Mouse (Mus musculus) embryonic facial prominence, embryonic 13.5 days (tissue): ENCODE data around the gene Klrg2. TPM values are rescaled to one million over a fixed set of nuclear protein-coding genes. Genes with fewer than 3 reads are reported as not detected.
A peak's percentile ranks its signal among the peaks of the same experiment; 100 is the strongest.

Source experiments
- ATAC-seq: fragments of 200-750 bp; cut with Nextera tagmentation; 2 replicates; pipeline ENCODE4 v1.8.0; 2017; ENCODE audit warnings: low read depth; ENCODE audit not compliant: insufficient number of reproducible peaks, insufficient read depth, low FRiP score, low TSS enrichment
- H3K27ac ChIP-seq: fragments of 300-500 bp; sonication (generic); 2 replicates; pipeline ENCODE4 v1.5.1; 2015; ENCODE audit warnings: moderate library complexity, mild to moderate bottlenecking, inconsistent platforms
- H3K27me3 ChIP-seq: fragments of 300-500 bp; sonication (generic); 2 replicates; pipeline ENCODE4 v1.6.1; 2015; ENCODE audit warnings: mild to moderate bottlenecking, inconsistent platforms
- H3K36me3 ChIP-seq: fragments of 300-500 bp; sonication (generic); 2 replicates; pipeline ENCODE4 v1.6.1; 2015; ENCODE audit warnings: mild to moderate bottlenecking, inconsistent platforms
- H3K4me1 ChIP-seq: fragments of 300-500 bp; sonication (generic); 2 replicates; pipeline ENCODE4 v1.6.1; 2015; ENCODE audit warnings: inconsistent platforms
- H3K4me2 ChIP-seq: fragments of 300-500 bp; sonication (generic); 2 replicates; pipeline ENCODE4 v1.6.1; 2015; ENCODE audit warnings: moderate library complexity, mild to moderate bottlenecking, inconsistent platforms
- H3K4me3 ChIP-seq: fragments of 300-500 bp; sonication (generic); 2 replicates; pipeline ENCODE4 v1.5.1; 2015; ENCODE audit warnings: mild to moderate bottlenecking, inconsistent platforms
- H3K9ac ChIP-seq: fragments of 300-500 bp; sonication (generic); 2 replicates; pipeline ENCODE4 v1.6.1; 2015; ENCODE audit warnings: mild to moderate bottlenecking, inconsistent platforms
- H3K9me3 ChIP-seq: fragments of 300-500 bp; sonication (generic); 2 replicates; pipeline ENCODE4 v1.6.1; 2016; ENCODE audit warnings: inconsistent platforms
- WGBS: fragments of 180-500 bp; shearing (Covaris S2); methylation state at CpG from one replicate; pipeline ENCODE4 v1.1.7; 2015; ENCODE audit warnings: mixed read lengths; 5-methylcytosine and 5-hydroxymethylcytosine counted together
- polyA plus RNA-seq: library from polyadenylated mRNA; unstranded; fragments of >200 nt; fragmentation: Nextera tagmentation; extraction: Ambion mirVana; gene quantifications from 2 replicates; pipeline ENCODE4 v1.2.1, GENCODE M21; 2015

Gene Klrg2
- polyA plus RNA-seq, 1 experiment from 2014 or later = 1.3 TPM

DNA sequence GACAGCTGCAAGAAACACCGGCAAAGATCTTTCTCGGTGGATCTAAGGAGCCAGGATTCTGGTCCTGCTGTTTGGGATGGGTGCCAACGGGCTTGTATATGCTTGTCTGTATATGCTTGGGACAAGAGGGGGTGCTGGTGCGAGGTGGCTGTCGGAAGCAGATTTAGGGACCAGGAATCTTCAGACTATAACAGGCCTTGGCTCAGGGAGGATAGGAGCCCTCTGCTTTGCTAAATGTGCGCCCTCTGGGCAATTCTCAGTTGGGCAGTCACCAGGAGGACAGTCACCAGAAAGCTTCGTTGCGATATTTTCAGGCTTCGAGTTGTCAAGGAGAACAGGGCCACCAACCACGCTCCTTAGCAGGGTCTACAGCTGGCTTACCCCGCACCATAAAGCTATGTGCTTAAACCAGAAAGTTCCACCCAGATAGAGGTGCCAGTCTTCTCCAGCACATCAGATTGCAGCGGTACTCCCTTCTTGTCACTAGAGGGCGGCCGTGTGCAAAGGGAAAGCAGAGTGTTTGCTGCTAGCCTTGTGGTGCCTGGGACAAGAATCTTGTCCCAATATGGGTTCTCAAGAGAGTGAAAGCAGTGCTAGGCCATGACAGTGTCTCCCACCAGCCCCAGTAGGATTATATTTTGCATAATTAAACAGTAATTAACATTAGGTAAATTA, 13.4 kb upstream of the Klrg2 start:
- H3K27ac ChIP-seq = no peak overlapping the region
- 38% methylated on average over 14 of the region's 14 CpGs for WGBS
- ATAC-seq = no peak

DNA sequence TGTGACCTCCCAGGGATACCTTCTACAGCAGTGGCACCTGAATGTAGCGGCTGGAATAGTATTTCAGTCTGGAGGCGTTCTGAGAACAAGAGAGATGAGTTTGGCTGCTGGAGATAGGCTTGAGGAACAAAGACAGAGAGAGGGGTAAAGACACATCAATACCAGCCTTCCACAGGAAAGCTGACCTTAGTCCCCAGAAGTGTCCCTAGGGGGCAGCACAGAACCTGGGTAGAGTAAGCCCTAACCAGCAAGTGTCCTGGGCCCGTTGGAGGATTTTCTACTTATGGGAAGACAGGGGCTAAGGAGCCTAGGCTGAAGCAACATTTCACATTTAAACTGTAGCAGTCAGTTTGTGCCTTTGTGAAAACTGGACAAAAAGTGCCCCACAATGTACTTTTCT, 12.5 kb upstream of the Klrg2 start:
- Histone ChIP-seq H3K9me3 (no peaks in the 10 kb centered on the region), H3K36me3 (no peaks in the 10 kb centered on the region), H3K4me2 (no peak overlapping the region), H3K9ac (no peak overlapping the region), H3K27me3 (peaks cover 3% of the 10 kb centered on the region; the same call in 1 of the 2 replicates), H3K27ac (no peak overlapping the region), H3K4me1 (no peaks in the 10 kb centered on the region), H3K4me3 (no peak overlapping the region)
- ATAC-seq = no peak
- WGBS = 66% methylated on average over 3 of the region's 3 CpGs

More for the DNA sequence above, 13.4 kb upstream of the Klrg2 start:
- Histone ChIP-seq H3K4me1 (no peaks in the 10 kb centered on the region), H3K27me3 (no peaks in the 10 kb centered on the region), H3K4me2 (no peak overlapping the region), H3K36me3 (no peaks in the 10 kb centered on the region), H3K9me3 (no peaks in the 10 kb centered on the region), H3K4me3 (no peak overlapping the region), H3K9ac (no peak overlapping the region)

DNA sequence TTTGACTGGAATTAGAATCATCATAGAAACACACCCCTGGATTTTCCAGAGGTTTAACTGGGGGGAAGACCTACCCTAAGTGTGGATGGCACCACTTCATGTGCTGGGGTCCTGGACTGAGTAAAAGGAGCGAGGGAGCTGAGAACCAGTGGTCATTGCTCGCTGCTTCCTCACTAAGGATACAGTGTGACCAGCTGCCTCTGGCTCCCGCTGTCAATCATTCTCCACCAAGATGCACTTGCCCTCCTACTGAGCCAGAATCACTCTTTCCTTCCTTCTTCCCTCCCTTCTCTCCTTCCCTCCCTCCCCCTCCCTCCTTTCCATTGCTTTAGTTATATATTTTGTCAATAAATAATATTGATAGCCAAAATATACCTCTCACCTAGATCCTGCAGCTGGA, 6.0 kb upstream of the Klrg2 start:
- Histone ChIP-seq H3K9me3 (no peaks in the 10 kb centered on the region), H3K4me1 (0 out of 2 replicates have a peak, but pooled peaks cover 8% of the 10 kb centered on the region), H3K4me2 (no peak overlapping the region), H3K36me3 (no peaks in the 10 kb centered on the region), H3K4me3 (no peak overlapping the region), H3K27ac (no peak overlapping the region), H3K27me3 (peaks cover 50% of the 10 kb centered on the region), H3K9ac (no peak overlapping the region)
- 74% methylated on average over 3 of the region's 3 CpGs for WGBS
- ATAC-seq = no peak

DNA sequence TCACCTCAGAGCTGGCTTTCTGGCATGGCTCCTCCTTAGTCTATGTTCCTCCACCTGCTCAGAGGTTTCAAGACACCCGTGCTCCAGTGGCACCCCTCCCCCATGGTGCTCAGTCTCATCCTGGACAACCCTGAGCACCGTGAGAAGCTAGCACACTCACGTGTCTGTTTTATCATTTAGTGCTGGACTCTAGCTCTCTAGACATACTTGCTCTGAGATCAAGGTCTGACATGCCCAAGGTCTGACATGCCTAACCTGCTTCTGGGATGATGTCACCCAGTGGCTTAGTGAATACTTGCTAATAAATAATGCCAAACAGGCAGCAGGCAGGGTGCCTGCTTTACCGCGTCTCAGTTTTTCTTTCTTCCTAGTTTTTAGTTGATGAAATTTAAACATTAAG, 5.6 kb upstream of the Klrg2 start:
- Histone ChIP-seq H3K36me3 (no peaks in the 10 kb centered on the region), H3K4me3 (no peak overlapping the region), H3K27me3 (peaks cover 54% of the 10 kb centered on the region), H3K4me2 (no peak overlapping the region), H3K27ac (no peak overlapping the region), H3K9me3 (no peaks in the 10 kb centered on the region), H3K4me1 (0 out of 2 replicates have a peak, but pooled peaks cover 8% of the 10 kb centered on the region), H3K9ac (no peak overlapping the region)
- WGBS = 68% methylated on average over 5 of the region's 5 CpGs
- ATAC-seq = no peak

DNA sequence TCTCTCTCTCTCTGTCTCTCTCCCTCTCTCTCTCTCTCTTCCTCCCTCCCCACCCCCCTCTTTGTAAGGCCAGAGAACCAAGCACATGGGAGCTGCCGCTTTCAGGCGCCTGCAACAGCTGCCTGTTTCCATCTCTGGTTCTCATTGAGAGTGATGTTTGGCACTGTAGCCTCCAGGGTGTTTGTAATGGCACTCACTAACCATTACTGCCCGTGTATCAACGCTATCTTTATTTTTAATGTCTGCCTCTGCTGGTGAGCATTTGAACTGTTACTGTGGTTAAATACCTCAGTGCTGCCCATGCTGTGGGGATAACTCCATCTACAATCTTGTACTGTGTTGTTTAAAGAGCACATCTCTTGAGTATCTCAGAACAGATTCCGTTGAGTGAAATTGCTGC, 4.6 kb upstream of the Klrg2 start:
- Histone ChIP-seq H3K27ac (no peak overlapping the region), H3K9me3 (no peaks in the 10 kb centered on the region), H3K36me3 (no peaks in the 10 kb centered on the region), H3K27me3 (peaks cover 64% of the 10 kb centered on the region), H3K9ac (no peak overlapping the region), H3K4me2 (no peak overlapping the region), H3K4me1 (peaks cover 17% of the 10 kb centered on the region), H3K4me3 (no peak overlapping the region)
- no peak for ATAC-seq
- 31% methylated on average over 5 of the region's 5 CpGs for WGBS

DNA sequence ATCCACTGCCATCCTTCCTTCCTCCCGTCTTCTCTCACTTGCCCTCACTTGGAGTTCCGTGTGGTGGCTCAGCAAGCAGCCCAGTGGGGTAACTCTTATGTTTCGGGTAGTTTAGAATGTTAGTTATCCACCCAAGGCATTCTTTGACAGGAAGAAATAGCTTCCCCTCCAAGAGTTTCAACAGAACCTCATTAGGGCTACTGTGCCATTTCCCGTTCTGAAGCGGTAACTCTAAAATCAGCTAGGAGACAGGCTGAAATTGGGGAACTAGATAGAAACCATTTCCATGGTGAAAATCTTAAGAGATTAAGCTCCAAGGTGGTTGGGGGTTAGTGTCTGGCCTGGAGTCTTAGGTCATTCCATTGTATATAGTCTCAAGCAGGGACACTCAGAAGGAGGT, 4.2 kb upstream of the Klrg2 start:
- no peak for ATAC-seq
- Histone ChIP-seq H3K4me2 (no peak overlapping the region), H3K4me3 (no peak overlapping the region), H3K9me3 (no peaks in the 10 kb centered on the region), H3K36me3 (no peaks in the 10 kb centered on the region), H3K27ac (no peak overlapping the region), H3K27me3 (peaks cover 68% of the 10 kb centered on the region), H3K4me1 (peaks cover 21% of the 10 kb centered on the region), H3K9ac (no peak overlapping the region)
- whole genome bisulfite sequencing = 66% methylated on average over 5 of the region's 5 CpGs

DNA sequence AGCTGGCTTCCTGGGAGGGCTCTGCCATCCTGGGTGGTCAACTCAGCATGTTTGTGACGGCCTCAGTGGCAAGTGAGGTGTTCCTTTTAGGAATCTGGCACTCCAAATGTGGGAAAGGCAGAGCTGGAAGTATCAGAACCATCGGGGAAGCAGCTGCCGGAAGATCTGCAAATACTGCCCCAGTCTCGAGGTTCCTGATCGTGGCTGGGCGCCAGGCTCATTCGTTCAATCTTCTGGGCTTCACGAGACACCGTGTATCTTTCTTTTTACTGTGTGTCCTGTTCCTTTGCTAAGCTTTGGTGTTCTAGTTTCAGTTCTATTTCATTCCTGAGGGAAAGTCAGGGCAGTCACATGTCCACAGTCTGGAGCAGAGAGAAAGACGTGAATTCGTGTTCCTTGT, 3.4 kb upstream of the Klrg2 start:
- Histone ChIP-seq H3K27ac (no peak overlapping the region), H3K4me3 (no peak overlapping the region), H3K9me3 (no peaks in the 10 kb centered on the region), H3K4me2 (no peak overlapping the region), H3K9ac (no peak overlapping the region), H3K36me3 (no peaks in the 10 kb centered on the region), H3K4me1 (peaks cover 29% of the 10 kb centered on the region), H3K27me3 (peaks cover 76% of the 10 kb centered on the region)
- WGBS = 67% methylated on average over 11 of the region's 11 CpGs
- no peak for ATAC-seq

DNA sequence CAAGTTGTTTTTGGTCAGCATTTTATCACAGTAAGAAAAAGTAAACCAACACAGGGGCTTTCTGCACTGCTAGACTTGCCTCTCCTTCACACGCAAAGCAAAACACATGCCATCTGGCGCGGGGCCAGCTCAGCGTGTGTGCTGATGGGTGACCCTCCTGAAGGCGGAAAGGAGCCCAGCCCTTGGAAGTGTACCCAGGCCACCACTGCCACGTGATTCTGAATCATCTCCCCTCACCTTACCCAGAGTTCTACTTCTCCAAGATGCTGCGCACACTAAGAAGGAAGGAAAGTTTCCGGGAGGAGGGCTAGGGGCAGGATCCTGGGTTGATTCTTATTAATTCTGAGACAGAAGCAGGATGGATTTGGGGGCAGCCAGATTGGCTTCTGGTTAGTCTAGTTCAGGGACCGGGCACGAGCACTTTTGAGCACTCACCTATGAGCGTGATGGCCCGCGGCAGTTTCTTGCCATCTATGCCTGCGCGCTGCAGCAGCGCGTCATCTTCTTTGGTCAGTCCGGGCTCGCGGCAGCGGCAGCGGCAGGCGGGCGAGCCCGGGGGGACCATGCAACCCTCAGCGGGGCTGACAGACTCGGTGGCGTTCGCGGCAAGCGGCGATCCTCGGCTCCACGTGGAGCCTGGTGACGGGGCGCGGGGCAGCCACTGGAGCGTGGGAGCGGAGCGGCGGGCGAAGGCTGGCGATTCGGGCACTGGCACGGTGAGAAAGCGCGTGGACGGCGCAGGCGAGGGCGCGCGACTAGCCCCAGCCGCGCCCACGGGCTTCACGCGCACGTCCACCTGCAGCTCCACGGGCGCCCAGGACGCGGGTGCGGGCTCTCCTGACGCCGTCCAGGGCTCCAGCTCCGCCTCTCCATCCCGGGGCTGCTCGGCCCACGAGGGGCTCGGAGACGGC, 846 bp downstream of the Klrg2 start:
- H3K4me3 ChIP-seq = peak overlapping the region; percentile 59
- peaks cover 83% of the 10 kb centered on the region for H3K27me3 ChIP-seq
- ATAC-seq = peak; percentile 65; the same call in 1 of the 2 replicates
- H3K36me3 ChIP-seq = no peaks in the 10 kb centered on the region
- H3K4me1 ChIP-seq = peaks cover 26% of the 10 kb centered on the region
- H3K9me3 ChIP-seq = no peaks in the 10 kb centered on the region
- 1% methylated on average over 72 of the region's 72 CpGs for WGBS
- H3K27ac ChIP-seq = no peak overlapping the region
- H3K4me2 ChIP-seq = peak overlapping the region; percentile 100
- H3K9ac ChIP-seq = peak overlapping the region; percentile 68

DNA sequence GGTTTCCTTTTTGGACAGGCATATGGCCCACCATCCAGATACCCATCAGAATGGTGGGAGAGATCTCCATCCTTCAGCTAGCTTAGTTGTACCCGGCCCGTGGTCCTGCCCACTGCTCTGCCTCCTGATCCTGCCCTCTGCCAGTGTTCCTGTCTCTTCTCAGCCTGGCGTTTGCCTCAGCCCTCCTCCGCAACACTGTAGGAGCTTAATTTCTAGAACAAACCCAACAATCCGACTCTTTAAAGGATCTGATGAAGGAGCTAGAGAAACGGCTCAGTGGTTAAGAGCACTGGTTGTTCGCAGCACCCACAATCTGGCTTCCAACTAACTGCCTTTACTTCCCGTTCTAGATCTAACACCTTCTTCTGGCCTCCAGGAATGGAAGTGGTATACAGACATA, 2.6 kb downstream of the Klrg2 start:
- WGBS = 84% methylated on average over 8 of the region's 8 CpGs
- peaks cover 66% of the 10 kb centered on the region for H3K27me3 ChIP-seq
- no peak overlapping the region for H3K4me3 ChIP-seq
- H3K27ac ChIP-seq = no peak overlapping the region
- no peak overlapping the region for H3K9ac ChIP-seq
- peaks cover 21% of the 10 kb centered on the region for H3K4me1 ChIP-seq
- H3K4me2 ChIP-seq = no peak overlapping the region
- H3K9me3 ChIP-seq = no peaks in the 10 kb centered on the region
- H3K36me3 ChIP-seq = no peaks in the 10 kb centered on the region
- no peak for ATAC-seq

DNA sequence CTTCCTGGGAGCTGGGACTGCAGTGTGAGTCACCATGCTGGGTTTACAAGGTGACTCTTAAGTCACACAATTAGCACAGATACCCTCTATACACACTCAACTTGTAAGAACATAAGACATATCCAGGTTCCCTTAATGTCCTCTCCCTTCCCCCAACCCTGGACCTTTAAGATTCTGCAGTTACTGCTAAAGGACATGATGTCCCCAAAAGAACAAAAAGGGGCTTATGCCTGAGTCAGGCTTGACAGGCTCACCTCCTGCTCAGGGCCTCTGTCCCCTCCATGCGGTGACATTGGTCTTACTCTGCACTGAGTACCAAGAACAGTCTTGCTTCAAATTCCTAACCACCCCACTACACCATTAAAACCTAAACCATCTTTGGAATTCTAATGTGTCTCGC, 4.2 kb downstream of the Klrg2 start:
- Histone ChIP-seq H3K36me3 (no peaks in the 10 kb centered on the region), H3K9me3 (no peaks in the 10 kb centered on the region), H3K27me3 (peaks cover 51% of the 10 kb centered on the region), H3K4me2 (no peak overlapping the region), H3K4me3 (no peak overlapping the region), H3K9ac (no peak overlapping the region), H3K4me1 (peaks cover 21% of the 10 kb centered on the region), H3K27ac (no peak overlapping the region; the same call in 1 of the 2 replicates)
- WGBS = 75% methylated on average over 2 of the region's 2 CpGs
- no peak for ATAC-seq

DNA sequence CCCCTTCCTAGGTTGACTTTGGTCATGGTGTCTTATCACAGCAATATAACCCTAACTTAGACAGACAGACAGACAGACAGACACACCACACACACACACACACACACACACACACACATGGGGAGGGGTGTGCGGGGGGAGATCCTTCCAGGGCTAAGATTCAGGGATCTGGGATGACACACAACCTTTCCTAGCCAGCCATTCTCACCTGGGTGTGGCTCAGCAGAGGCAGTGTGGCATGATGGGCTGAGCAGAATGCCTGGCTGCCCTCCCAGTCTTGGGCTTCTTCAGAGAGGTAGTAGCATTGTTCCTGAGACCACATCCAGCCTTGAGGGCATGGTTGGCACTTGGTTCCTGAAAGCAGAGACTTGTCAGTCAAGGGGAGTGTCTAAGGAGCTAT, 7.5 kb downstream of the Klrg2 start:
- Histone ChIP-seq H3K4me2 (no peak overlapping the region), H3K9me3 (no peaks in the 10 kb centered on the region), H3K4me1 (no peaks in the 10 kb centered on the region), H3K9ac (no peak overlapping the region), H3K27ac (no peak overlapping the region), H3K36me3 (peaks cover 4% of the 10 kb centered on the region; the same call in 1 of the 2 replicates), H3K27me3 (peaks cover 19% of the 10 kb centered on the region), H3K4me3 (no peak overlapping the region)
- ATAC-seq = no peak
- 86% methylated on average over 1 of the region's 1 CpGs for WGBS

DNA sequence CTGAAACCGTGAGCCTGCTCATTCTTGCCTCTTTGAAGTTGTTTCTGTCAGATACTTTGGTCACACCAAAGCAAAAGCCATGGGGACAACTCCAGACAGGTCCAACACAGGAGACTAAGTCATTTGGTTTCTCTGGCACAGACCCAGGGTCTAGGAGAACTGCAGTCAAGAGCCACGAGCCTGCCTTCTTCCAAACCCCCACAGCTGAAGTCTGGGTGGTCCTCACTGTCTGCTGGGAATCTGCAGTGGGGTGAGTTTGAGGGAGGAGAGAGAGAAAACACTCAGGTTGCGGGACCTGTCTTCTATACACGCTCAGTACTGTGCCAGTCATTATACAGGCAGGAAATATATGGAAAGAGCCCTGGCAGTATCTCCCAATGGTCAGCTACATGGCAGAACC, 9.6 kb downstream of the Klrg2 start:
- Histone ChIP-seq H3K9ac (no peak overlapping the region), H3K4me3 (no peak overlapping the region), H3K27ac (no peak overlapping the region), H3K9me3 (no peaks in the 10 kb centered on the region), H3K4me2 (no peak overlapping the region), H3K27me3 (no peaks in the 10 kb centered on the region), H3K4me1 (0 out of 2 replicates have a peak, but pooled peaks cover 3% of the 10 kb centered on the region), H3K36me3 (peaks cover 10% of the 10 kb centered on the region; the same call in 1 of the 2 replicates)
- no peak for ATAC-seq
- WGBS = 68% methylated on average over 4 of the region's 4 CpGs
